Mouse (Mus musculus) cerebellum, adult 2 months (tissue): Measurements from ENCODE around the gene Tfap2c. TPM values are rescaled to one million over a fixed set of nuclear protein-coding genes. Genes with fewer than 3 reads are reported as not detected.

Experiments
- DNase-seq, 2 experiments: peaks; one replicate each; pipeline ENCODE4 v3.0.0; 2021
- H3K27ac ChIP-seq: fragments of 200-500 bp; 2 replicates; pipeline ENCODE4 v1.5.1; 2012; ENCODE audit warnings: low read length, control low read depth, inconsistent platforms; ENCODE audit not compliant: insufficient read depth
- H3K27me3 ChIP-seq: fragments of 200-500 bp; 2 replicates; pipeline ENCODE4 v1.6.1; 2012; ENCODE audit warnings: inconsistent platforms, mild to moderate bottlenecking, low read length, moderate library complexity; ENCODE audit not compliant: control insufficient read depth, insufficient read depth
- H3K4me1 ChIP-seq: fragments of 200-500 bp; 2 replicates; pipeline ENCODE4 v1.6.1; 2011; ENCODE audit warnings: low read length; ENCODE audit not compliant: control insufficient read depth, insufficient read depth
- H3K4me3 ChIP-seq: fragments of 200-500 bp; replicated peaks from 2 replicates; pipeline ENCODE3; 2011; ENCODE audit warnings: mild to moderate bottlenecking, low read depth, low read length, control low read depth; ENCODE audit not compliant: insufficient read depth
- CTCF ChIP-seq: fragments of 200-500 bp; IDR thresholded peaks from 2 replicates; pipeline ENCODE4 v1.5.1; 2011; ENCODE audit warnings: low read depth, mild to moderate bottlenecking, control low read depth, low read length, moderate library complexity, borderline replicate concordance; ENCODE audit not compliant: insufficient read depth
- POLR2A ChIP-seq: fragments of 200-500 bp; IDR thresholded peaks from 2 replicates; pipeline ENCODE4 v1.6.1; 2011; ENCODE audit warnings: low read length, control low read depth, borderline replicate concordance; ENCODE audit not compliant: insufficient read depth
- WGBS: fragments of 180-500 bp; shearing (Covaris S2); methylation state at CpG from one replicate; pipeline ENCODE4 v1.1.7; 2018; 5-methylcytosine and 5-hydroxymethylcytosine counted together
- polyA plus RNA-seq: library from polyadenylated mRNA; depleted of rRNA; stranded (reverse); fragments of >200 nt; gene quantifications from 2 replicates; pipeline ENCODE4 v1.2.3, GENCODE M21; 2012

The Tfap2c gene
- polyA plus RNA-seq, 1 experiment, result 0.07 TPM

DNA sequence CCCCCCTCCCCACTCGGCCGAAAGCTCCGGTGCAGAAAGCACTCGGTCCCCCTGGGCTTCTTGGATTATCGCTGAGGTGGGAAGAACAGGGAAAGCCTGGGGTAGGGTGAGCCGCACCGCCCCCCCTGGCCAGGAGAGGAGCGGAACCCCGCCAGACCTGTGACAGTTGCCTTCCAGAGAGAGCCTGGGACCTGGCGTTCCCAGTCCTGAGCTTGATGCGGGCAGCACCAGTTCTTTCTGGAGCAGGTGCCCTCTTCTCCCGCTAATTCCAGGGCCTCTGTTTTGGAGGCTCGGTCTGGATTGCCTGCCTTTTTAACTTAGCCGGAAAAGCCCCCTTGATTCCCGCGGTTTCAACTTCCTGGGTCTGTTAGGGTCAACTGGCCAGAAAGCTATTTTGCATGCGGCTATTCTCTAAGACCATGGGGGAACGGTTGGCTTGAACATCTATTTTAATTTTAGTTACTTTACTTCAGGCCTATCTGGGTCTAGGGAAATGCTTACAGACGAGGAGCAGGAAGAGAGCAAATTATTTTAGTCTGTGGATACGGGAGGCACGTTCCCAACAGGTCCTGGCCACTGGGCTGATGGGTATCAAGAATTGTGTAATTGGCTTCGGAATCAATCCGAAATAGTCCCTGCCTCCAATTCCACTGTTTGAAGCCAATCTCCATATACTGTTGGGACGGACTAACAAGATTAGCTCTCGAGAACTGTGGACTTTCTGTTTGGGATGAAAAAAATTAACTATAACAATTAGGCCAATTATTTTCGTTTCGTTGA, 1.4 kb upstream of the Tfap2c start:
- no peak overlapping the region for H3K27ac ChIP-seq
- no peaks in the 10 kb centered on the region for H3K4me1 ChIP-seq
- no peak for TF ChIP-seq CTCF
- TF ChIP-seq POLR2A, result no peak
- H3K27me3 ChIP-seq, result peaks cover 23% of the 10 kb centered on the region; the same call in 1 of the 2 replicates
- DNase-seq, result no peak
- H3K4me3 ChIP-seq, result no peak overlapping the region
- 4% methylated on average over 26 of the region's 27 CpGs for WGBS

DNA sequence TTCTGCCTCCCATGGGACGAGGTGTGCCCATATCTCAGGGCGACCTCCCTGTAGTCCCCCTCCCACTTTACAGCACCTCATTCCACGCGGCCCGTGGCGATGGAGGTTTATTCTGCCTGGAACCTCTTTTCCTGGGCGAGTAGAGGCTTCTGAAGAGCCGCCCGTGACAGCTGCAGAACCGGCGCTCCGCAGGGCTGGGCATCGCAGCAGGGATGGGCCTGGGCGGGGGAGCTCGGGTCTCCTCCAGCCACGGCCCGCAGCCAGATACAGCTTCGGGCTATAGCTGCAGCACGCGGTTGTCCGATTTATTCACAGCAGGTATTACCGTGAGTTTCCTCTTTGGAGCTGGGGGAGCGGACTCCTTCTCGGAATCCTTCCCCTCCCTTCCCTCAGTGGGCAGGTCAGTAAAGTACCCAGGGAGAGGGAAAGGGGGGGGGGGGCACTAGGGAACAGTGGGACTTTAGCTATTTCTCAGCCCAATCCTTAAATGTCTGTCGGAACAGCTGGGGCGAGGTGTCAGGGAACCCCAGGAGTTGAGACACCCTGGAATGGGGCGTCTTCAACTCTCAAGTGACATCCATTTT, 629 bp upstream of the Tfap2c start:
- DNase-seq, result no peak
- peaks cover 23% of the 10 kb centered on the region; the same call in 1 of the 2 replicates for H3K27me3 ChIP-seq
- no peaks in the 10 kb centered on the region for H3K4me1 ChIP-seq
- 2% methylated on average over 27 of the region's 27 CpGs for WGBS
- TF ChIP-seq CTCF (no peak), POLR2A (no peak)
- no peak overlapping the region for H3K27ac ChIP-seq
- no peak overlapping the region for H3K4me3 ChIP-seq

DNA sequence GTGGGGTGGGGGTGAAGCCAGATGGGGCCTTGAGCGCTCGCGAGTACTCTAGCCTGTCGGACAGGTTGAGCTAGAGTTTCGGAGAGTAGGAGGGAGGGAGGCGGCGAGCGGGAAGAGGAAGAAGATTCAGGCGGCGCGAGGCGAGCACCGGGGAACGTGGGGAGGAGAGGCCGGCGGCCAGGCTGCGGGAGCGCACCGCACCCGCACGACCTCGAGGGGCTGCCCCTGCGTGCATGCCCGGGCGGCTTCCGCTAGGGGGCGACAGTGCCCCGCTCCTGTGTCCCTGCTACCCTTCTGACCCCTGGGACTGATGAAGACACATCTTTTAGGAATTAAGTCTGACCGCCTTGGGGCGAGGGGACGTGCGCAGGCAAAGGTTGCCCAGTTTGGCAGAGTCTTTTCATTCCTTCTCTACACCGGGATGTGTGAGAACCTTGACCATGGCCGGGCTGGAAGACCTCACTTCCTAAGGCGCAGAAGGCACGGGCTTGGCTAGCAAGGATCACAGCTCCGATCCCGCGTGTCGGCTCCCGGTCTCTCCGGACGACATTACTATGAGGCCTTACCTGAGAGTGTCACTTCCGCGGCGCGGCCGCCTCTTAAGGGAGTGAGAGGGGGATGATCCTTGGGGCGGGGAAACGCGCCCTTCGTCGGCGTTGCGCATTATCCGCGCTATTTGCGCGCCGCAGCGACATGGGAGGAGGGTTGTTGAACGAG, 1.1 kb downstream of the Tfap2c start:
- Histone ChIP-seq H3K27ac (no peak overlapping the region), H3K4me1 (no peaks in the 10 kb centered on the region), H3K4me3 (no peak overlapping the region), H3K27me3 (peaks cover 23% of the 10 kb centered on the region; the same call in 1 of the 2 replicates)
- 2% methylated on average over 58 of the region's 62 CpGs for WGBS
- TF ChIP-seq CTCF (peak; percentile 33; the same call in 1 of the 2 replicates), POLR2A (no peak)
- peak in 1 of 2 experiments; percentile 23 for DNase-seq

GRCm38 (mm10) chr2:172551081-172551720, 1.8 kb downstream of the Tfap2c start:
- Histone ChIP-seq H3K4me1 (no peaks in the 10 kb centered on the region), H3K27me3 (peaks cover 20% of the 10 kb centered on the region; the same call in 1 of the 2 replicates), H3K27ac (no peak overlapping the region), H3K4me3 (no peak overlapping the region)
- no peak for TF ChIP-seq POLR2A
- no peak for TF ChIP-seq CTCF
- DNase-seq, result no peak
- 2% methylated on average over 57 of the region's 57 CpGs for WGBS

DNA sequence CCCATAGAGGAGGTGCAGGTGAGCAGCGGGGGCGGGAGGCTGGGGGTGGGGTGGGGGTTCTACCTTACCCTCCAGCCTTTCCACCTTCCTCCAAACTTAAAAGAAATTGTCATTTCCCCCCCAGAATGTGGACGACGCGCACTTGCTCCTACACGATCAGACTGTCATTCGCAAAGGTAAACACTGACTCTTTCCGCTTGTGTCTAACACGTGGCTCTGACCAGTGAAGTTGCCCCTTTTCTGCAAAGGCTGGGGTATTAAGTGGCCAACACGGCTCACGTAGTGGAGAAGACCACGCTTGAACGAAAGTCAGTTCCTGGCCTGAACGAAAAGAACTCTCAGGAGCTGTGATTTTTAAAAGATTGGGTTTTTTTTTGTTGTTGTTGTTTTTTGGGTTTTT, 2.5 kb downstream of the Tfap2c start:
- H3K27me3 ChIP-seq, result peaks cover 19% of the 10 kb centered on the region; the same call in 1 of the 2 replicates
- no peaks in the 10 kb centered on the region for H3K4me1 ChIP-seq
- no peak overlapping the region for H3K27ac ChIP-seq
- TF ChIP-seq POLR2A (no peak), CTCF (no peak)
- H3K4me3 ChIP-seq, result no peak overlapping the region
- 6% methylated on average over 14 of the region's 14 CpGs for WGBS
- DNase-seq, result no peak

DNA sequence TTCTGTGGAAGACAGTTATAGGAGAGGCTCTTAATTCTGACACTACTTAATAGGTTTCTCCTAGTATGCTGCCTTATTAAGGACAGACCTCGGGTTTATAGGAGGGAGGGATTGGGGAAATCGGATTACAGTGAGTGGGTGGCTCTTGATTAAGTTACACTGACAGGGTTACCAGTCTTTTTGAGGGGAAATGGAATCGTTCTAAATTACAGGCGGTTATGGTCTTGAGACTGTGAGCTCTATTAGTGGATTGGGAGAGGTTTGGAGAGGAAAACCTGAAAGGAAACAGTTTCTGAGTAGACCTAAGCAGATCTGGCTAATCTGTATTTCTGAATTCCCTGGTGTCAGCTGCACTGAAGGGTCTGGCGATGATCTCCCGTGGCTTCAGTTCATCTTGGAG, 3.3 kb downstream of the Tfap2c start:
- no peak for TF ChIP-seq POLR2A
- TF ChIP-seq CTCF, result no peak
- Histone ChIP-seq H3K4me3 (no peak overlapping the region), H3K4me1 (no peaks in the 10 kb centered on the region), H3K27ac (no peak overlapping the region), H3K27me3 (peaks cover 17% of the 10 kb centered on the region; the same call in 1 of the 2 replicates)
- no peak for DNase-seq
- WGBS, result 3% methylated on average over 6 of the region's 6 CpGs

DNA sequence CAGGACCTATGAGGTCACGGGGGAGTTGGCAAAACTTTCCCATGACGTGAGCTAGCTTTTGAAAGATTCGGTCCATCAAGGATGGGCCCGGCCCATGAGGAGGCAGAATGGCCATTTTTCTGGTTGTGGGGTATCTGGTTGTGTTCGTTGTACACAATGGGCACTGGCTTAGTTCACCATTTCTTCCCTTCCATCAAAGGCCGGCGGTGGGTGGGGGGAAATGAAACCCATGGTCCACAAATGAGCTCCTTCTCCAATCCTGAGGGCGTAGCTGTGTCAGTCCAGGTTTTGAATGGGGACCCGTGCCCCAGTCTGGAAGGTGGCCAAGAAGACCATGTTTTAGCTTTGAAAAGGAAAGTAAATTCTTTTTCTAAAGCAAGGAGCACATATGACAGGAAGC, 4.8 kb downstream of the Tfap2c start:
- H3K27me3 ChIP-seq, result peaks cover 14% of the 10 kb centered on the region; the same call in 1 of the 2 replicates
- DNase-seq, result no peak
- H3K4me3 ChIP-seq, result no peak overlapping the region
- H3K27ac ChIP-seq, result no peak overlapping the region
- no peaks in the 10 kb centered on the region for H3K4me1 ChIP-seq
- TF ChIP-seq CTCF (no peak), POLR2A (no peak)
- 57% methylated on average over 9 of the region's 9 CpGs for WGBS
